Mouse (Mus musculus) thymus, postnatal 10 days (tissue): Measurements from ENCODE around the gene Nudt4.
"Not testable (repeated sequence)": the region's sequence is repeated elsewhere in the genome, so short reads cannot be mapped to it uniquely, and the experiment has no call there.

Experiments
- DNase-seq, 2 experiments: peaks; one replicate each; pipeline ENCODE4 v3.0.0; 2021; ENCODE audit warnings: low spot score in 2 of 2

The Nudt4 gene

GRCm38 (mm10) chr10:95567550-95567949, 3.6 kb upstream of the Nudt4 start:
- no peak for DNase-seq

GRCm38 (mm10) chr10:95566786-95567185, 2.8 kb upstream of the Nudt4 start:
- DNase-seq, result no peak

DNA sequence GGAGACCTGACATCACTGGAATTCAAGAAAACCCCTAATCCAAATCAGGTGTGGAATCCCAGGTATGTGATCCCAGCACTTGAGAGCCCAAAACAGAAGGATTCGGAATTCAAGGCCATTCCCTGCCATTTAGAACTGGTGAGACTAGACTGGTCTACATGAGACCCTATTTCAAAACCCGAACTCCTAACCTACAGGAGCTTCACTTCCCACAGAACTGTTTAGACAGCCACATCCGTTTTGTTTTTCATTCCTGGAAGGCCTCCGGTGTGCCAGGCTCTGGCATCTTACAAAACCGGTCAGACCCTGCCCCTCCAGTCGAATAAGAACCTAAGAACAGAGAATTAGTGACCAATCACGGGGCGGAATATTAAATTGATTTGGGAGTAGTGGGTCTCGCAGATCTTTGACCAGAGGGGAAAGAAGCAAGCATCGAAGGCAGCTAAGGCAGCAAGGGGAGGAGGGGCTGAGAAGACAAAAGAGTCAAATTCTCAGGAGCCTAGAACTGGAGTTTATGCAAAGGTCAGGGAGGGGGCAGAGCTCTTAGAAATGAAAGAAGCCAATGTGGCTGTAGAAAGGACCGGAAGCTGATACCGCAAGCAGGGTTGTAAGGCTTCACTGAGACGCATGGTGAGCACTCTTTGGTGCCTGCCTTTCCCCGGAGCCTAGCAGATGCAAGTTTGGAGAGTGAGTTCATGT, 1.4 kb upstream of the Nudt4 start:
- peak in 1 of 2 experiments; percentile 11 for DNase-seq

- DNase-seq, result peak; percentile 37 to 46
Observed at GRCm38 (mm10) chr10:95562859-95563841, 796 bp downstream of the Nudt4 start.

DNA sequence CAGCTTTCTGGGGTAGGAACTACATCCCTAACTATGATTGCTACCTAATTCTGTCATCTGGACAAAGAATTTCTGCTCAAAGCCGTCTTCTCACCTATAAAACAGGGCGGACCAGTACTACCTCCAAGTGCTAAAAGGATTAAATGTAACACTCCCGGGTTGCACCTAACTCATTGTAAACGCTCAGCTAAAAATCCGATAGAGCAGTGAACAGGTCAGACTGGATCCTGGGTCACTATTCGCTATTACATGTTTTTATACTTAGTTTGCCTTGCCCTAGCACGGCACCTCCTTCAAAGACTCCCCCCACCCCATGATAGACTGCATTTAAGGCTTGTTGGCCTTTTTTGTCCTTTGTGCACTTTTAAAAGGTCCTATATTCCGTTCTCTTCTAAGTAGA, 1.6 kb downstream of the Nudt4 start:
- DNase-seq, result no peak

DNA sequence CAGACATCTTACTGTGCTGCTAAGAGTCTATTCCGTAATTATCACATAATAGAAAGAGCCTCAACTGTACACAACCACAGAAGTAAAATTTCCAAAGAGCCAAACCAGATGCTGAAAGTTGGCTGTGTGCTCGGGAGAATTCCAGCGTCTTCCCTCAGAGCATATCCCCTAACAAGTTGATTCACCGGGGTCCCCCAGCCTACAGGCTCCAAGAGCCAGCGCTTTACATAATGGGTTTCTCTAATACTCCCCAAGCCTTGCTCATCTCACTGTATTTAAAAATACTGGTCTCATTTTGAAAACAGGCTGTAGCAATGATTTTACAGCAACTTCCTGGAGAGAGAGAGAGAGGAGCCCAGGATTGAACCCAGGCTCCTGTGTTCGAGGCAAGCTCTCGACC, 2.3 kb downstream of the Nudt4 start:
- no peak for DNase-seq

DNA sequence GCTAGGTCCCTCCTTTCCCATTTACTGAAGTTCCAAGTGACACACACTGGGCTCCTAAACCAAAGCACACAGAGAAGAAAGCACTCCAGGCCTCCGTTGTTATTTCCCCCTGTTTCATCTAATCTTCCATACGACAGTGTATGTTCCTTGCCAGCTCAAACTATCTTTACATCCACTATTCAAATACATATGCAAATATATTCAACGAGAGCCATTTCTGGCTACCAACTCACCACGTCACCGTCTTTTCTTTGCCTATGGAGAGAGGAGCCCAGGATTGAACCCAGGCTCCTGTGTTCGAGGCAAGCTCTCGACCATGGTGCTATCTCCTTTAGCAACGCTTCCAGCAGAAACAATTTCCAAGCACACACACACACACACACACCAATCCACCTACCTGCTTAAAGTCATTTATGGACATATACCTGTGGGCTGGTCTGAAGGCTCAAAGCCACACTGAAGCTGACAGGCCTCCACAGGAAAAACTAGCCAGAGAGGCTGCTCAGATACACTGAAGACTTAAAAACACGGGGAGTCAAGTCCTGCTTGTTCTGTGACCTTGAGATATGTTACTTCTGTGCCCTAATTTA, 3.5 kb downstream of the Nudt4 start:
- no peak for DNase-seq

GRCm38 (mm10) chr10:95559426-95559825, 4.5 kb downstream of the Nudt4 start:
- DNase-seq, result no peak

GRCm38 (mm10) chr10:95557337-95557828, 6.6 kb downstream of the Nudt4 start:
- peak in 1 of 2 experiments; percentile 34 for DNase-seq

- no peak for DNase-seq
Observed at GRCm38 (mm10) chr10:95555866-95556265, 8.1 kb downstream of the Nudt4 start.

DNA sequence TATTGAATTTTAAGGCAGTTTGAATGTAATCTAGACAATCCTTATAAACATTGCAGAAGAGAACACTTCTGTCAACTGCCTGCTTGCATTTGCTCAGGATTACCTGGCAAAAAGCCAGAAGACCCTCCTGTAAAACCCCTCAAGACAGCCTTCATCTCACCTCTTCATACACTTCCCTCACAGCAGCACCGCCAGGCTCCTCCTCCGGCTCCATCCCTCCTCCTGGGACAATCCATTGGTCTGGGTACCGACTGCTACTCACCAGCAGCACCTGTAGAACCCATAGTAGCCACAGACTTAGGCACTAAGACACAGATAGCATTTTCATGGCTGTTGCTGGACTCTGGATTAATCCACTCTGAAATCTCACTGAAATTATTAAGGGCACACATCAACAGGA, 11.6 kb downstream of the Nudt4 start:
- no peak for DNase-seq

DNA sequence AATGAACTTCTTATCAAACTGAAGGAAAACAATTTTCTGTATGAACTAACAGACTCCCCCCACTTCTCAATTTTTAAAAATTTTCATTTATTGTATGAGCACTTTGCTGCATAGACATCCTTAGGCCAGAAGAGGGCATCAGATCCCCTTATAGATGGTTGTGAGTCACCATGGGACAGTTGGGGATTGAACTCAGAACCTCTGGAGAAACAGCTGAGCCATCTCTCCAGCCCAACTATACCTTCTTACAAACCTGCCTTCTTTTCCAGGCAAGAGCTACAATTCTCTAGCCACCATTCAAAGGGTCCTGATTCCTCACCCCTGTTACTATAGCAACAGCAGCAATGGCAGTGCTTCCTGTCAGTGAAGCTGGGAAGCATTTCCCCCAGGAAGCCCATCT, 12.2 kb downstream of the Nudt4 start:
- DNase-seq, result no peak

- DNase-seq, result peak in 1 of 2 experiments; percentile 35
Observed at GRCm38 (mm10) chr10:95550506-95550905, 13.4 kb downstream of the Nudt4 start.

GRCm38 (mm10) chr10:95549080-95549479, 14.9 kb downstream of the Nudt4 start:
- not testable (repeated sequence) for DNase-seq

DNA sequence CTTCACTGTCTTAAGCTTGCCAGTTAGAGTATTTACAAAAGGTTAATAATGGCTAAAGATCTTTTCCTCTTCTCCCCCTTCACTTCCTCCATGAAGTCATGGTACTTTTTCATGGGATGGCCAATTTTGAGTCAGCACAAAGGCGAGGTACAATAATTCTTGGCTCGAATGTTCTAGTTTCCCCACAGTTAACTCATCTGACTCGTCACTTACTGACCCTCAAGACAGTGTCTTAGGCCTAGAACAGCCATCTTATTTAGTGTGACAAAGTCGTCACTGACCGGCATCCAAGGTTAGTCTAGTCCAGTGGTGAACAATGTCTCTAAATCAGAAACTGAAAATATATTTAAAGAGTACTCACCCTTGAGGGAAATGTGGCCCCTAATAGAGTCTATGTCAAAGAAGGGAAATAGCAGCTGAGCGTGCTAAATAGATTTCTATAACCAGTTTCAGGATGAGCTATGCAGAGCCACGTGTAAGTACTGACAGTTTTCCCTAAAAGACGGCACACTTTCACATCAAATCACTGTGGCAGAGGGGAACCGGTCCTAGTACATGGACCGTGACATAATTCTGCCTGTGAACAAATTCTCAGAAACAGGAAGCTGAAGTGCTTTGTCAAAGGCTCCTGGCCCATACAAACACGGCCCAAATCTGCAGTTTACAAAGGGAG, 15.7 kb downstream of the Nudt4 start:
- no peak for DNase-seq

DNA sequence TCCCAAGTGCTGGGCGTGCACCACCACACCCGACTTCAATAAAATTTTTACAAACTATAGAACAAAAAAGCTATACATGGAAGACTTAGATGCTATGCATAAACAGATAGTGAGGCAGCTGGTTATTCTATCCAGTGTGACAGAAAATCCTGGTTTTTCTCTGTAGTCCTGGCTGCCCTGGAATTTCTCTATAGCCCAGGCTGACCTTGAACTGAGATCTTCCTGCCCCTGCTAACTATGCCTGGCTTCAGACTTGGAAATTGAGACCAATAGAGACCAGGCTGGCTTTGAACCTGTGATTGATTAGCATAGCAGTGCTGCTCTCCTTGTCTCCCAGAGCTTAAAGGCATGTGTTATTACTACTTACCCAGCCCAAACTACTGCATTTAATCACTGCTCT, 17.8 kb downstream of the Nudt4 start:
- DNase-seq, result no peak

GRCm38 (mm10) chr10:95545051-95545450, 18.9 kb downstream of the Nudt4 start:
- no peak for DNase-seq

GRCm38 (mm10) chr10:95544651-95545050, 19.3 kb downstream of the Nudt4 start:
- no peak for DNase-seq

GRCm38 (mm10) chr10:95544004-95544403, 19.9 kb downstream of the Nudt4 start:
- DNase-seq, result no peak

GRCm38 (mm10) chr10:95543377-95543776, 20.6 kb downstream of the Nudt4 start:
- DNase-seq, result no peak

DNA sequence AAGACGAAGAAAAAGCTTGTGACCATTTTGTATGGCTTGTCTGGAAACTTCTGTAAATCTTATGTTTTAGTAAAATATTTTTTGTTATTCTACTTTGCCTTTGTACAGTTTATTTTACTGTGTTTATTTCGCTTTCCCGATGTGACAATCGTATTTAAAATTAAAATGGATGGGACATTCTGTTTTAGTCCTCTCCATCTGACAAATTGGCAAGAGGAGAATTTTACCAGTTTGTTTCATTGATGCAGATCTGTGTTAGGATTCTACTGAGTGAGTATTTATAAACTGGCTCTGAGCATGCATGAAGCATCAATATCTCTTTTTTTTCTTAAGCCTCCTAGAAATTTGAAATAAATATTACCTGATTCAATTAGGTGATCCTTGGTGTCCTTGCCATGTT, 21.0 kb downstream of the Nudt4 start:
- DNase-seq, result no peak

GRCm38 (mm10) chr10:95539841-95540240, 24.1 kb downstream of the Nudt4 start:
- DNase-seq, result no peak
